Mouse (Mus musculus): ENCODE results near the gene Rpn2.
A peak's percentile ranks its signal among the peaks of the same experiment; 100 is the strongest.

The Rpn2 gene

DNA sequence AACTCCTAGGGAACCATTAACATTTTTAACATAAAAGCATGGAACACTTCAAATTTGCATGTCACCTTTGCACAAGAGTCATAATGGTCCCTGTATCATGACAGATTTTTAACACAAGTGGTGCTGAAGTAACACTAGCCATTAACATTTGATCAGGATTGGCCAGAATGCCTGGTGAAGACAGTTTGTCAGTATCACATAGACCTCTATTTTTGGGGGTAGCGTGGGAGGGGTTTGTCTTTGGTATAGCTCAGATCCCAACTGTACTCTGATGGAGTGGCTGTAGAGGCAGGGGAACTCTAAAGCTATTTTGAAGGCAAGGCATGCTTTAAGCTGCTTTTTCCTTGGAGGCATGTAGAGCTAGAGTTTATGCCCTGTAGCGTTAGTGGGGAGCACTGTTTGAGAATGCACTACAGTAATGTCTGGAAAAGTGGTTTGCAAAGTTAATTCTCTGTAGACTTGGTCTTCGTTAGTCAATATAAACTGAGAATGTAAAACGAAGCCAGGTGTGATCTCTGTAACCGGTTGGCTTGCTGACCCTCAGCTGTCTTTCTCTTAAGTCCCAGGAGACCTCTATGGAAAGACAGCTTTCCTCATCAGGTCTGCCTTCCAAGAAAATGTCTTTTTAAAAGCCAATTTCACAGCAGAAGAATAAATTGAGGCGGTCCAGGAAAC, 32.3 kb downstream of the Rpn2 start:
- DNase-seq (ENCODE audit: low read depth, low spot score), result no peak

DNA sequence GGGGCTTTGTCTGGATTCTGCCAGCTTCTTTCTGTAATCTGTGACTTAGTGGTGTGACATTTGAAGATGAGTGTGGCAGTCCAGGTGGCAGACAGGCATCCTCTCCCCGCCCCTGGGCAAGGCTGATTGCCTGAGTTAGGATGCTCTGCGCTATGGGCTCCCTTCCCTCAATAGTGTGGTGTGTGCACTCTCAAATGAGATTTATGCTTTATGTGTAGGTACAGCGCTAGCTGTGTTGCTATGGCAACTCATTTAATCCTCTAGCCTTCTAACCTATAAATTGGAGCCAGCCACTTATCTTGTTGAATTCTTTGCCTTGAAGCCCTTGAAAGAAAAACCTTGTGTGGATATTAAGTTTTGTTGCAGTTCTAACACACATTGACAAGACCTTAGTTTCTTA, 34.9 kb downstream of the Rpn2 start:
- DNase-seq (ENCODE audit: low read depth, low spot score), result no peak

DNA sequence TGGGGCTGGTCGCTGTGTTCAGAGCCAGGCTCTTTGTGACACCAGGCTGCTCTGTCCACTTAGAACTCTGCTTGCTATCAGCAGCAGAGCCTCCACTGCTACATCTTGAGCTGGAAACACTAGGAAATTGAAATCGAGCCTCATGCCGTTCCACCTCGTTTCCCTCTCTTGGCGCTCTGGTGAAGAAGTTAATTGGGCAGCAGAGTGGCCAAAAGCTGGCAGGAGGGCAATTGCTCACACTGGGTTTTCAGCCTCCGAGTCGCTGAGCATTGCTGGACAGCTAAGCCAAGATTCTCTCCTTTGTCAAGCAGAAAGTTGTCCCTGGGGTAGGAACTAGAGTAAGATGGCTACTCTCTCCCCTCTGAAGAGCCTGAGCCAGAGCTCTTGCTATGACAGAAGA, 35.5 kb downstream of the Rpn2 start:
- DNase-seq (ENCODE audit: low read depth, low spot score), result no peak

DNA sequence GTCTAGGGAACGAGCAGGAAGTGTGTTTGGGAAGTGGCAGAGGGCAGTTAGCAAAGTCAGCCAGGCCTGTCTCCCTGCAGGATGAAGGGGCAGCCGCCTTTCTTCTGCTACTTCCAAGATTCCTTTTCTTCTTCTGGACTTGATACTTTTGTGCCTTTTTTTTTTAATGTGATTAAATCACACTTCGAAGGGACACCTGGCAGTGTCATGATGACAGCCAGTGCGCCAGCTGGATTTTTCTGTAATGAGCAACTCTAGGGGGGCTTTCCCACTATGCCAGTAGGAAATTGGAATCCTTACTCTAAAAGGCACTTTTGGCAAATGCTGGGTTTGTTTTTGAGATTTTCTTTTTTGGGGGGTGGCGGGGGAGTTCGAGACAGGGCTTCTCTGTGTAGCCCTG, 36.7 kb downstream of the Rpn2 start:
- no peak for DNase-seq (ENCODE audit: low read depth, low spot score)

DNA sequence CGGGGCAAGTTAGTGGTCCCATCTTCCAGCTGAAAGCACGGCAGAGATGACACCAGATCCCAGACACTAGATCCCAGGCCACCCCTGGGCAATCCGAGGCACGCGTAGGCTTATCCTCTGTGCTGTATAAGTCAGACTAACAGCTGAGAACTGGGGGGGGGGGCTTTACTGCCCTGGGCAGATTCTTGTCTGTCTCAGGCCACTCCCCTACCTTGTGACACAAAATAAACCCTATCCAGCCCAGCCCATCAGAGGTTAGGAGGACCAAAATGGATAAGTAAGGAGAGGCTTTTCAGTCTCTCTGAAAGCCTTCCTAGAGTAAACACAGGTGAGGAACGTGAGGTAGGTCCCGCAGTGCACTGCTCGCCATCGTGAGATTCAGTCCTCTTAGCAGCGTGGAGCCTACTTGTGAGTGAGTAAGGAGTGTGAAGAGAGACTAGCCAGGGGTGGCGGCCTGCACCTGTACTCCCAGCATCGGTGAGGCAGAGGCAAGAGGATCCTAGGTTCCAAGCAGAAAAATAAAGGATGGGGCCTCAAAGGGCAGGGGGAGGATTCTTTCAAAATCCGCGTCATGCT, 37.6 kb downstream of the Rpn2 start:
- DNase-seq (ENCODE audit: low read depth, low spot score), result no peak

DNA sequence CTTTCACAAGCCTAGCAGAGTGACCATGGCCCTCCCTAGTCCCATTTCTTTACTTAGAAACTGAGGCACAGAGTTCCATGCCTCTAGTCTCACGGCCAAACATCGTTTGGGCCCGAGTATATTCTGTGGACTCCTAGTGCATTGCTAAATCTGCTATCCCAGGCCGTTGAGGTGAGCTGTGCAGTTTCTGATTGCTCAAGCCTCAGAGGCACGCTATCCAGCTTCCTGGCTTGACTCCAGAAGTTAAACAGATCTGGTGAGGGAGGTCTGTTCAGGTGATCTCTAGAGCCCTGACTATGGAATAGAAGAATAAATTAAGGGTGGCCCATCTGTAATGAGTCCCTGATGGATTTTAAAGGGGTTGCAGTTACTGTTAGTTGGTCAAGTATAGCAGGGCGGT, 38.4 kb downstream of the Rpn2 start:
- DNase-seq (ENCODE audit: low read depth, low spot score), result no peak

DNA sequence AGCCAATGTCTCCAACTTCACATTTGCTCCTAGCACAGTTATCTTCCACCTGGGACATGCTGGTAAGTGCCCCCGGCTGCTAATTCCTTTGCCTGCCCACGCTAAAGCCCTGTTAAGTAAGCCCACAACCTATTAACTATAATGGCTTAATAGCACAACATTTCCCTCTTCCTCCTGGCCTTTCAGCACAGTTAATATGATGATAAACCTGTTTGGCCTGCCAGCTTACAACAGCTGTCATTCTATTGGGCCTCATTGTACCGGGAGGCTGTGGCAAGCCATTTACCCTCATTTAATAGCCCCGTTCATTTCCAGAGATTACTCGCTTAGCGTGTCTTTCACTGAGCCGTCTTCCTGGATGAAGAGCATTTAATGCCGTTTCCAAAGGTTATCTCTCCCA, 41.3 kb downstream of the Rpn2 start:
- DNase-seq (ENCODE audit: low read depth, low spot score), result no peak

DNA sequence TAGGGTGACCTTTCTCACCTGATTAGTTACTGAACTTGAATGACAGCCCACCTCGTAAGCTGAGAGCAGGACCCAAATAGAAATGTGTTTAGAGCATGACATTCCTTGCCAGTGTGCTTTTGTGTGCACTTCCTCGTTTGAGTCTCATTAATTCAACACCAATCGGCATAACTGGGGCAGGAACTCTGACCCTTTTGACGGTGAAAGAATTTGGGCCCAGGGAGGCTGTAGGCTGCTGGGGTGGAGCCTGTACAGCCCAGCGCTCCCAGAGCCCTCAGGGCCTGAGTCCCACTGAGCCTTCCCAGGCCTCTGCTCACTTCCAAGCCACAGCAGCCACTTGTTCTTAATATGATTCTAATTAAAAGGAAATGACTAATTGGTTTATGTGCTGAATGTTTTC, 42.1 kb downstream of the Rpn2 start:
- no peak for DNase-seq (ENCODE audit: low read depth, low spot score)

DNA sequence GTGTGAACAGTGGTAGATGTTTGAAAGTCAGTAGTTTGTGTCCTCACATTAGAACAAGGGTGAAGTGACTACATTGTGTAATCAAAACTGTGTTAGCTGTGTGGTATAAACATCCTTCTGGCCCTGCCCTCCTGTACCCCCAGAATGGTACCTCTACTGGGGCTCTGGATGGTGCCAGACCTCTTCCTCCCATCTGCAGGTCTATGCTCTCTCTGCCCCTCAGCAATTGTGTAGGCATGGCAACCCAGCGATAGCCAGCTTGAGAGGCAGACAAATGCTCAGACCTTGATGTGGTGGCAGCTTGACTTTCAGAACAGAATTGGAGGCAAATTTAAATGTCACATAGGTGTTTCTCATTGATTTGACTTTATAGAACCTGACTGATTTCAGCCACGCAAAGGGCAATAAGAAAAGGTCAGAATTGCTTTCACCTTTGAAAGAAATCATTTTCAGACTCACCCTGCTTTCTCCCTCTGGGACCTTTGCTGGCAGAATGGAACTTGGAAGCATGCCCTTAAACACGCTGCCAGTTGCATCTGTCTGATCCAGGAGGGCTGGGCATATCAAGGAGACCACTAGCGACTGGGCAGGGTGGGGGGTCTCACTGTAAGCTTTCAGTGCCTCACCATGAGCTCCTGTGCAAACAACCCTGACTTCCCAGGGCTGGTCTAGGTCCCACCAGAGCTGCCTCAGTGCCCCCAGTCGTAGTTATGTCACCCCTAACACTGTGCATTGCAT, 43.4 kb downstream of the Rpn2 start:
- DNase-seq (ENCODE audit: low read depth, low spot score), result no peak

DNA sequence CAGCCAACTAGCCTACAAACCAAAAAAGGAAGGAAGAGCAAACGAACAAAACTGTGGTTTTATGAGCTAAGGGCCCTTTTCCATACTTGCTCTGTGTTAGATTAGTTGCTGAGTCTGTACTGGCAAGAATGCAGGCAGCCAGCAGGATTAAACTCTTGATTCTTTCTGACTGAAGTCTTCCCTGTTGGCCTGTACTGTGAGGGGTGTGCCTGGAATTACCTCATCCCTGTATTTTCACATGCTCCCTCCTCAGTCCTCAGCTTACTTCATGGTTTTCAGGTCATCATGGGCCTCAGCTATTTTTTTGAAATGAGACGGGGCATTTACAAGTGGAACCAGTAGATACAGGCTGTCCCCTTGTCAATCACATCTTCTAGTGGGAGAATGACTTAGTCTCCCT, 46.4 kb downstream of the Rpn2 start:
- no peak for DNase-seq (ENCODE audit: low read depth, low spot score)

DNA sequence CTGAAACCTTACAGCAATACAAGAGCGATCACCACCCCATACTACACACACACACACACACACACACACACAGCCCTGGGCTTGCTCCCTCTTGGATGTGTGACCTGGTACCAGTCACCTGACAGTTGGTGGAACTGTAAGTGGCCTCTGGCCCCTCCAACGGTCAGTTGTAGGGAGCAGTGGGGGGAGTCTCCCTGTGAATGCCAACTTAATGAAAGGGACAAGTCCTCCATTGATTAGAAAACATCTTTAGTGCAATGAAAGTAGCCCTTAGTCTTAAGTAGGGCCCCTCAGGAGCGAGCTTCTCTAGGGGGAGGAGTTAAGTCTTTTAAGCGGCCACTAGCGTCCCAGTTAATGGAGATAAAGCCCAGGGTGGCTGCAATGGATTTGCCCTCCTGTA, 49.3 kb downstream of the Rpn2 start:
- no peak for DNase-seq (ENCODE audit: low read depth, low spot score)

DNA sequence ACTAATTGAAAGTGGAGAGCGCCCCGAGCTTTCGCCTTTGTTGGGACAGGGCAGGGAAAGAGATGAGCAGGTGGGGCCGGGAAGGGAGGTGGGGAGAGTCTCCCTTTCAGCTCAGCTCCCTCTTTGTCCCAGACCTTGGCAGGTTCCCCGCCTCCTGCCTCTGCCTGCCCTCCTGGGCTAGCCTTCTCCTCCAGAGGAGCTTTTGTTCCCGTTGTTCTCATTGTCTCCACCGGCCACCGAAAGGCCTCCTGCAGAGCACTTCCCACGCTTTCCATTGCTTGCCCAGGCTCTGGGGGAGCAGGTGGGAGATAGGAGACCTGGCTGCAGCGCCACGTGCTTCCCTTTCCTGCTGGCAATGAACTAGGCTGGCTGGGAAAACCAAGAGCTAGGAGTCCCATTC, 49.8 kb downstream of the Rpn2 start:
- DNase-seq (ENCODE audit: low read depth, low spot score), result no peak

DNA sequence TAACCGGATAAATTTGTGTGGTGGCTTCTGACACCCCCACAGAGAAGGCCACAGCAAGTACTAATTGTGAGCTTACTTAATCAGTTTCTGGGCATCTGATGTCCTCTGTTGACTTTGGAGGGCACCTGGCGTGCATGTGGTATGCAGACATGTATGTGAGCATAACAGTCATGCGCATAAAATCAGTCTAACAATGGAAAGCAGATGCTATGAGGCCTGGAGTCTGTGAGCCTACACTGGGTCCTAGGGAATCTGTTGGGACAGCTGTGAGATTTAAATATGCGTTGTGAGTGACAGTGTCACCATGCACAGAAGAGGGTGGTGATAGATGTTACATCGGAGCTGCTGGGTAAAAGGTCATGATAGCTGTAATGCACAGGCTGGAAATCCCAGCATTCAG, 53.2 kb downstream of the Rpn2 start:
- no peak for DNase-seq (ENCODE audit: low read depth, low spot score)

DNA sequence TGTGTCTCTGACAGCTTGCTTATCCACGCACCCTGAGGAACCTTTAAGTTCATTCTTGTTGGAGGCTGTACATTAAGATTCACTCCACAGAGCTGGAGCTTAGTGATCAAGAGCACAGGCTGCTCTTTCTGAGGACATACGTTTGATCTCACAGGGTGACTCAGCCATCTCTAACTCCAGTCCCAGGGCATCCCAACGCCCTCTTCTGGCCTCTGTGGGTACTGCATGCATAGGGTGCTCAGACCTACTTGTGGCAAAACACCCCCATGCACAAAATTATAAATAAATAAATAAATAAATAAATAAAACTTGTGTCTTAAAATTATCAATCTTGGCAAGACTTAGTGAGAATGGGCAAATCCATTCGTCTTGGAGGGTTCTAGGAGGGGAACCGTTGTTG, 59.8 kb downstream of the Rpn2 start:
- DNase-seq (ENCODE audit: low read depth, low spot score), result peak; percentile 75

DNA sequence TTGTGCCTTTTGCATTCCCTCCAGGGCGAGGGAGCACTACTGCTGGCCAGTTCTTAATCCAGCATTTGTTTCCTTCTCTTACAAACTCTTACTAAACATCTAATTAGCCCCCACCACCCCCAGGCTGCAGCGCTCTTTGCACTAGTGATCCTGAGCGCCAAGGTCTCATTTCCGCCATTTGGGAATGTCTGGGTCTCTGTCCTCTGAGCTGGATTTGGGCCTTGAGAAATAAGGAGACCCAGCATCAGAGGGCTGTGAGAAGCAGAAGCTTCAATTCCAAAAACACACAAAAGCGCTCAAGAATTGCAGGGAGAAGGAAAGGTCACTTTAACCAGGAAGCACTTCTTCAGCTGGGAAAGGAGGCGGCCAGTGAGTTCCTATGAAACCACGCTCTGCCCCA, 60.7 kb downstream of the Rpn2 start:
- DNase-seq (ENCODE audit: low read depth, low spot score), result no peak

DNA sequence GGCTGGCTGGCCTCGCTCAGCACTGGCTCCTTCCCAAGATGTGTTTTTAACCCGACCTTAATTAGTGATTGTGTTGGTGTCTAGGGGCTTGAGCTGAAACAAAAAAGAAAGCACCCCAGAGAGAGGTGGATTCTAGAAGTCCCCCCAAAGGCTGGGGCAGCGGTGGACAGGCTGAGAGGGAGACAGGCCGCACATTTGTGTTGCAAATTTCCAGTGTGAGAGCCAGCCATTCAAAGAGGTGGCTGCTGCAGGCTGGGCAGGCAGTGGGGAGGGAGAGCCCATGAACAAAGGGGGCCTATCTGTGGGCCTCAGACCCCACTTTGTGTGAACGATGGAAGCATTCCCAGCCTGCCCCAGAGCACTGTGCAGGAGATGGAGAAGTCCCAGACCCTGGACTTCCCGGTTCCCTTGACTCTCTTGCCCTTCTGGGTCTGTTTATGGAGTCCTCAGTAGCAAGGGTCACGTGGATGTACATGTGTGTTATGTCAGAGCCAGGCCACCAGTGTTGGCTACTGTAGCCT, 61.5 kb downstream of the Rpn2 start:
- DNase-seq (ENCODE audit: low read depth, low spot score), result no peak

DNA sequence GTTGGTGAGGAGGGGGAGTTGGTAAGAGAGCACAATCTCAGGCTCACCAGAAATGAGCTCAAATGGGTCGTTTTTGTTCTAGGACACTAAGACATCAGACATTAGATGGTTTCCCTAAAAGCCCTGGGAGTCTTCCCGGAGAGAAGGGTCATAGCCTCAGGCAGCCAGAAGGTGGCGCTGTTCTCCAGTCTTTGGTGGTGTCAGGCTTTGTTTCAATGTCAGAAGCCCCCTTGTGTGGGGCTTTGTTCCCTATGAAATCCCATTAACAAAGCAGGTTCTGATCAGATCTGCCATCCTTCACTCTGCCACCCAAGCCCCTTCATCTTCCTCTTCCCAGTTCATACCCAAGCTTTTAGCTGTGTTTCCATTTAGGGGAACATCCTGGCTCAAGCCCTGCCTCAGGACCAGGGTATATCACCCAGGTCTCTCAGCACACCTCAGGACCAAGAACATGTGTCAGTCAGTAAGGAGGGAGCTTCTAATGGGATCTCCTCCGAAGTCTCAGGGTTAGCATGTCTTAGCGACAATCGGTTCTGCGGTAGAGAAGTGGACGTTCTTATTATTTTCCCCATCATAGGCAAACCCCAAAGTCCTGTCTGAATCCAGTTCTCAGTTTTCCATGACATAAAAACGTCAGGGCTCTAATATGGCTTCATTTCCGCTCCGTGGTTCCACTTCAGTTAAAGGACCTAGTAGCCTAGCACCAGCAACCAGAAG, 62.9 kb downstream of the Rpn2 start:
- DNase-seq (ENCODE audit: low read depth, low spot score), result peak; percentile 52

DNA sequence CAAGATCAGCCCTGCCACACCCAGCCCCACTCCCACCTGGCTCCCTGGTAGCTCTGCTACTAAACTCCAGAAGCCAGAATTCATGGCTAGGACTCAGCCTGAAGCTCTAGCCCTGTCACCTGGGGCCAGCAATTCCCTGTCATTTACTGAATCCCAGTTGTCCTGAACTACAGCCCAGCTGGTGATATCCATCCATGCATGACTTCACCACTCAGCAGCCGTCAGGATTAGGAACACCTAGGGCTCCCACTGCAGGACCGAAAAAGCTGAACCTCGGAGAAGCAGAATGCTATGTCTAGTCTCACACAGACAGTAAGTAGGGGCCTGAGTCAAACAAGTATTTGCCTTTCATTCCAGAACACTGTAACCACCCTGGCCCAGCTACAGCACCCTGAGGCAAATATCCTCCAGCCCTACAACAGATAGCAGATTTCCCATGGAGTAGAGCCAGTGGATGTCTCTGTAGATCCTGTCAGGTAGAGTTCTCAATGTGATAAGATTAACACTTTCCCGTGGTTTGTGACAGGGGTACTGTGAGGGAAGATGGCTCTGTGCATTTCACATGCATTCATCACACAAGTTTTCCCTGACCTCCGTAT, 63.6 kb downstream of the Rpn2 start:
- no peak for DNase-seq (ENCODE audit: low read depth, low spot score)

DNA sequence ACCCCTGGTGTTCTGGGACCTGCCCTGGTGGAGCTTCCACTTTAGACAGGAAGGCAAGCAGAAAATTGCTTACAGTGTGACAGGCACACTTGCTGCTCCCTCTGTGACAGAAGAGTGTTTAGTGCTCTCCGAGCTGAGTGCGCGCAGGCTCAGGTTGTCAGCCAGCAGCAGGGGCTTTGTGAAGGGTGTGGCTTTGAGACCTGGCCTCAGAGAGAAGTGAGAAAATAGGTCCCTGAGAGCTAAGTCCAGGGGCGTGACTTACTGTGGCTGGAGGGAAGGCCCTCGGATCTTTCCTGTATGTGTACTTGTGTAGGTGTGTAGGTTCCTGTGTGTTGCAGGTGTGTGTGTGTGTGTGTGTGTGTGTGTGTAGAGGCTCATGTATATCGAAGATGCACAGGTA, 64.5 kb downstream of the Rpn2 start:
- no peak for DNase-seq (ENCODE audit: low read depth, low spot score)

DNA sequence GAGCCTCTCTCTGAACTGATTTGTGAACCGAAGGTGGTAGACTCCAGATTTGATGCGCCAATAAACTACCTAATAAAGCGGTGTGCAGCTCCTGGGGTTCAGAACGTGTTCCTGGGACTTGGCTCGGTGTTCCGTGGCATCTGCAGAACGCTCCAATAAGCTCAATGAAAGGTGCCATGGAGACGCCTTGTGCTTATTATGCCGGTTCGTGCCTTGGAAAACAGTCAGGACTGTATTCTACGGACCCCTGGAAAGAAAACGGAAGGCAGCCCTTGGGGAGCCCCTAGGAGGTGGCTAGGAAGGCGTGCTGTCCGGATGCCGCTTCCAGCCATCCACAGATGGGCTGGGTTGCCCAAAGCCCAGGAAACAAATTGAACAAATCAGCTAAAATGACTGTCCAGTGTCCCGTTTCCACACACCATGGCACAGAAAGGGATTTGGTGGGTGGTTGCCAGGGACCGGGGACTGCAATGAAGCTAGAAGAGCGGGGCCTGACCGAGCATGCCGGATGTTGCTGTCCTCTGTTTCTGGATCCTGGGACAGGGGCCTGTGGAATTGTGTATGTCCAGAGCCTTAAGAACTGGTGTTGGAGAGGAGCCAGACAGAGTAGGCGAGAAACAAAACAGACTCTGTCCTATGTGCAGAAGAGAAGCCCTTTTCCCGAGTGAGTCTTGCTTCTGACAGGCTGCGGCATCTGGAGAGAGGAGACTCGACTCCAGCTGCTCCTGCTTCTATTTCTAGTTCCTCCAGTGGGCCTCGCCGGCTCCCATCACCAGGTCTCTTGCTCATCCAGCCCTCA, 68.7 kb downstream of the Rpn2 start, which contains the start of gene Ghrh:
Ghrh (minus strand) TSS at position 146 of the 799 bp plus-strand sequence.
- DNase-seq (ENCODE audit: low read depth, low spot score), result no peak

Data from A20 (cell line).